Mouse (Mus musculus): Measurements from ENCODE around the gene Gnb1.

Gene Gnb1

DNA sequence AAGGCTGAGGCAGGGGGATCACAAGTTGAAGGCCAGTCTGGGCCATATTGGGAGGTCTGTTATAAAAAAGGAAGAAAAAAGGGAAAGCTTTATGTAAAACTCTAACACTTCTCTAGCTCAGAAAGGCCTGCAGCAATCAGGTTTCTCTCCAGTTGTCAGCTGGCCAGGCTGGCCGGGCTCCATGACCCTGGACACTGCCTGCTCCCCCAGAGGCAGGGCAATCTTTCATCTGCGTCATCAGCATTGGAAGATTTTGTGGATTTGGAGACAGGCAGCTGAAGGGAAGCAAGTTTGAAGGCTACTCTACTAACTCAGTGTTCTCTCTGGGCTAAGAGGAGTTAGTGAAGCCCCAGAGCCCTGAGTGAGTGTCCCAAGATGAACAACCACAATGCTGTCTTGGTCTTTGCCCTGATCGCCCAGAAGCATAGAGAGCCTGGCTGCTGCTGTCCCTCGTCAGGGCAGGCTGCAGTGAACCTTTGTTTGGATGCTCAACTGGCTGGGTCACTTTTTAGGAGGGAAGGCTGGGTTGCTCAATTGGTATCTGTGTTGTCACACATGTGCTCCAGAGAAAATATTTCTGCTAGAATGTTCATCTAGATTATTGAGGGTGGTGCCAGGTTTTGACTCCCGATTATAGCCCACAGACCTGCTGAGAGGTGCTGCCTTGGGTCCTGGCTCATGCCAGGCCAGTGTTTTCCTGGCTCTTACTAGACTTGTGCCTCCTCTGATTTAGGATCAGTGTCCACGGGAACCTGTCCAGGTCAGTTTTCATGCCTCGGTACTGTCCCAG, 87.4 kb downstream of the Gnb1 start:
- ATAC-seq (ENCODE audit: low TSS enrichment): no peak

DNA sequence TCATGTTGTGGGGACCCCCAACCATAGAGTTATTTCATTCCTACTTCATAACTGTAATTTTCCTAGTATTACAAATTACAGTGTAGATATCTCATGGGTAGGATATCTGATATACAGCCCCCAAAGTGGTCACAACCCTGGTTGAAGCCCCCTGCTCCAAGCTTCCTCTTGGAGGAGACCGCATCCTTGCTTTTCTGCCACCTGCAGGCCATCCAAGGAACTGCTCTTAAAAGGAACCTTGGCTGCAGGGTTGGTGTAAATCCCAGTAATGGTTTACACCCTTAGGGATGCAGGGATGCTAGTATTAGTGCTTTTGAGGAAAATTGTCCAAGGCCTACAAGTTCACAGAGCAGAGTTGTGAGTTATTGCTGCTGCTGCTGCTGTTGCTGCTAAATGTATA, 89.3 kb downstream of the Gnb1 start:
- ATAC-seq (ENCODE audit: low TSS enrichment): no peak

DNA sequence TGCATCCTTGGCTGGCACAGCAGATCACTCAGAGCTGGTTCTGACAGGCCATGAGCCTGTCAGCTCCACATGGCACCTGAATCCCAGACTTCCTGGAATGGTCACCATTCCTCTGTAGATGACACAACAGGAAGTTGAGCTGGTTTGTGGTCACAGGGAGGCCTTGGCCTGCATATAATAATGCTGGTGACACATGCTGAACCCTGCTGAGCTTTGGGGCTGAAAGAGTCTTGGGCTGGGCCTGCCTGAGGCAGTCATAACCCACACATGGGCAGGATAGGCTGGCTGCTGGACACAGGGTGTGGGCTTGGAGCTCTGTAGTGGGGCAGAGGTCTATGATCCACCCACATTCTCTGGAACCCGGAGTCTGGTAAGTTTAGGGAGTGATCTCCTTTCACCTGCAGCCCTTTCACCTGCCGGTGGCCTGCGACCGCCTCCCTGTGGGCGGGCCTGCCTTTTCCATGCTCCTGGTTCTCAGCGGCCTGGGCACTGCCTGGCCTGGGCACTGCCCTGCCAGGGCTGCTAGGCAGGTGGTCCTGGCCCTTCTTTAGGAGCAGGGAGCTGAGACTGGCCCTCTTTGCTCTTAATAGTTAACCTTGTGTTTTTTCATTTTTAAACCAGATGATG, 91.2 kb downstream of the Gnb1 start:
- no peak for ATAC-seq (ENCODE audit: low TSS enrichment)

DNA sequence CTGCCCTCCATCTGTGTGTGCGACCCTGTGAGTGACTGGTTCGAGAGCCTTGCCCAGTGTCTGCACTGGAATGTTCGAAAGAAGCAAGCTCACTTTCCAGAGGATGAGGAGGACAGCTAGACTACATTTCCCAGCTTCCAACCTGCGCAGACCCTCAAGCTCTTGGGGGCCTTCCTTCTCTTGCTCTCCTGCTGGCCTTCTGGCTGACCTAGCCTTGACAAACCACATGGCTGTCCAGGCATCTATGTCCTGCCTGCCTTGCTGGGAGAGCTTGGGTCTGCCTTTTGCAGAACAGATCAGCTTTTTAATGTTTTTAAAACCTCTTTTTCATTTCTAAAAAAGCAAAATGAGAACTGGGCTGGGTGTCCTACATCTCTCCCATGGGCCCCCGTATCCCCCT, 98.2 kb downstream of the Gnb1 start:
- ATAC-seq (ENCODE audit: low TSS enrichment): no peak

DNA sequence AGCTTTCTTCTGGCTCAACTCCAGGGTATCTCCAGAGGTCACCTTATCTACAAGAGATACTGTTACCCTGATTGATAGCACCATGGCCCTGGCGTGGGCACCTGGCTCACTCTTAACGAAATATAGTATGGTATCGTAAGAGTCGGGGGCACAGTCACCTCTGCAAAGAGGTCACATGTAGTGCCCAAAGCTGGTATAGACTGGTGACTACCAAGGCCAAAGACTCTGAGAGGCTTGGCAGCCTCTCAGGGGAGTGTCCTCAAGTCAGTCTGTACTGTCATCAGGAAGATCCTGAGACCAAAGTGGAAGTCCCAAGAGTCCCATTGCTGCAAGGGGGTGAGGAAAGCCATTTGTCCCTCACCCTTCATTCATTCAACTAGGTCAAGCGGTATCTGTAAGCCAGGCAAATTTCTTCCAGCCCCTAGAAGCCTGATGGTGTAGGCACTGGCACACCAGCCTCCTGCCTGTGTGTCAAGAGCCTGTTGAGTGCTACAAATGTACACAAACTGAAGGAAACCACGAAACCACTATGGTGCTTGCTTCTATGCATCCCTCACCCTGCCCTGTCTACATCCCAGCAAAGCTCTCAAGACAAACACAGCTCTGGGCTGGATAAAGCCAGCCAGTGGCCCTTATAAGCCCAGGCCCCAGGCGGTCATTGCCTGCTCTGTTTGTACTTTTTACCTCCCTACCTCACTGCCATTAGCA, 100.0 kb downstream of the Gnb1 start:
- ATAC-seq (ENCODE audit: low TSS enrichment): no peak

- no peak for ATAC-seq (ENCODE audit: low TSS enrichment)
Observed at GRCm38 (mm10) chr4:155593780-155594179, 102.6 kb downstream of the Gnb1 start.

DNA sequence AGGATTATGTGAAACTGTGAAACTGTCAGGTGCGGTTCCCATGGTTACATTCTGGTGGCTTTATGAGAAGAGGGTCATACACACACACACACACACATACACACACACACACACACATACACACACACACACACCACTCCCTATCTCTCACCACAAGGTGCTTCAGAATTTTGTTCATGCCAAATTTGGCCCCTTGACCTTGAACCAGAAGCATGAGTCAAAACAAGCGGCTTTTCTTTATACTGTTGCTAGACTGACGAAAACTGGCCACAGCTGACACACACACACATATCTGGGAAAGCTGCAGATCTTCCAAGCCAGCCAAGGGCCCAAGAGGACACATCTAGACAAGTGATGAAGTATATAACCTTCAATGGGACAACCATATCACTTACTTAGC, 104.6 kb downstream of the Gnb1 start:
- ATAC-seq (ENCODE audit: low TSS enrichment): no peak

- no peak for ATAC-seq (ENCODE audit: low TSS enrichment)
Observed at GRCm38 (mm10) chr4:155596606-155597005, 105.4 kb downstream of the Gnb1 start.

DNA sequence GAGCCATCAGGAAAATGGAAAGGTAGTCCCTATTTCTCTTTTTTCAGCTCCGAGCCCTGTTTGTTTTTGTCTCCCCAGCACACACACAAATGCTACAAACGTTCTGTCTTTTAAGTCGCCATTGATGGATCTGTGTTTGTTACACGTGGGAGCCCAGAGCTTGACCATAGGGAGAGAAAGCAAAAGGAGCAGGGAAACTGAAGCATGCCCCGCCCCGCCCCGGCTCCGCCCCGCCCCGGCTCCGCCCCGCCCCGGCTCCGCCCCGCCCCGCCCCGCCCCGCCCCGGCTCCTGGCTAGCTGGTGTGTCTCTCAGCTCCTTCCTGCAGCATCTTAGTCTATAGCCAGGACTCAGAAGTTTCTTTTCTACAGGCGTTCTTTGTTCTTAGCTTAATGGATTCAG, 107.4 kb downstream of the Gnb1 start:
- no peak for ATAC-seq (ENCODE audit: low TSS enrichment)

DNA sequence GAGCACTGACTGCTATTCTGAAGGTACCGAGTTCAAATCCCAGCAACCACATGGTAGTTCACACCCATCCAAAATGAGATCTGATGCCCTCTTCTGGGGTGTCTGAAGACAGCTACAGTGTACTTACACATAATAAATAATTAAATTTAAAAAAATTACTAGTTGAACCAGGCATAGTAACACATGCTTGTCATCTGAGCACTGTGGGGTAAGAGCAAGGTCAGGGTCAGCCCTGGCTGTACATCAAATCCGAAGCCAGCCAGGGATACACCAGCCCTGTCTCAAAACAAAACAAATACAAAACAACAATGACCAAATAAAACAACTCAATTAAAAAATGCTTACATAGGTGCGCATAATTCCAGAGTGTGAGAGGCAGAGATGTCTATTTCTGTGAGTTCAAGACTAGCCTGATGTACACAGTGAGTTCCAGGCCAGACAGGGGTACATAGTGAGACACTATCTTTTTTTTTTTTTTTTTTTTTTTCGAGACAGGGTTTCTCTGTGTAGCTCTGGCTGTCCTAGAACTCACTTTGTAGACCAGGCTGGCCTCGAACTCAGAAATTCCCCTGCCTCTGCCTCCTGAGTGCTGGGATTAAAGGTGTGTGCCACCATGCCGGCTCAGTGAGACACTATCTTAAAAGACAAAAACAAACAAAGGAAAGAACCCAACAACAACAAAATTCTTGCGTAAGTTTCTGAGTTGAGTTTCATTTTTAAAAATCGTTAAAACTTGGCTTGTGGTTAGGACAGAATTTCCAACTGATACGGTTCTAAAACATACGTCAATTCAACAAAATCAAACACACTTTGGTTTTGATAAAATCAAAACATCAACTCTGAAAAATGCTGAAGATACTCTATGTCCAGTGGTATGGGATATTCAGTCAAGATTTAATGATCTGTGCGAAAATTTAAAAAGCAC, 109.0 kb downstream of the Gnb1 start:
- ATAC-seq (ENCODE audit: low TSS enrichment): no peak

DNA sequence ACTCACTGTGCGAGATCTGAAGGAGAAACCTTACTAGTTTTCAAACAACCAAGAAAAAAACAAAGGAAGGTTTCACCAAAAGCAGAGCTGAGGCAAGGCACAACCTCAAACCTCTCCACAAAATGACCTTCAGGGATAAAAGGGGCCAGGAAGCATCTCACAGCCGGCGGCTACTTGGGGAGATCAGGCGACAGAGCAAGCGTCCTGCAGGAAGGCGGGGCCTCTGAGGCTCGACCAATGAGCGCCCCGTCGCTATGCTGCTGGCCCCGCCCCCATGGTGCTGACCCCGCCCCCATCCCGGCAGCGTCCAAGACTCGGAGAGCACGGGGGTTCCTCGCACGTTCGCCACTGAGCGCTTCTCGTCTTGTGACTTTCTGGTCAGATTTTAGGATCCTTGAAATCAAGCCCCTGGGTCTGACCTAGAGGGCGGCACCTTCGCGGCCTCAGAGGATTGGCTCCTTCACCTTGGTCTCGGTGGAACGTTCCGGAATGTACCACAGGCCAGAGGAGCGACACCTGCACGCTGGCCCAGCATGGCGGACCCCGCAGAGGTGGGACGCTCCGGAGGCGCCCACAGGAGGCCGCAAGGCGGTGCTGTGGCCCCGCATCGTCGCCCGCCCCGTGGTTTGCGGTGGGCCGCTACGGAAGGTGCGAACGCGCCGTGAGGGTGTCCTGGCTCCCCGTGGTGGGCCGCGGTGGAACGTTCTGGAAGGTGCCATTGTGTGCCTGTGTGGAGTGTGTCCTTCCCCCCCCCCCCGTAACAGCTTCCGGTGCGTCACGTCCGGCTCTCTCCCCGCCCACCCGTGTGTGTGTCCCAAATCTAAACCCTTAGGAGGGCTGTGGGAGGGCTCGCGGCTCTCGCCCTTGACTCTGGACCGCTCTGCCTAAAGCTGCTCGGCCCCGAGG, 110.2 kb downstream of the Gnb1 start, which contains the start of gene Slc35e2:
TSS of gene Slc35e2 (plus strand) at position 326 of the 906 bp plus-strand sequence.
- ATAC-seq (ENCODE audit: low TSS enrichment): peak; percentile 88

- ATAC-seq (ENCODE audit: low TSS enrichment): peak; percentile 27; the same call in 1 of the 2 replicates
Observed at GRCm38 (mm10) chr4:155601997-155602456, 110.9 kb downstream of the Gnb1 start.

DNA sequence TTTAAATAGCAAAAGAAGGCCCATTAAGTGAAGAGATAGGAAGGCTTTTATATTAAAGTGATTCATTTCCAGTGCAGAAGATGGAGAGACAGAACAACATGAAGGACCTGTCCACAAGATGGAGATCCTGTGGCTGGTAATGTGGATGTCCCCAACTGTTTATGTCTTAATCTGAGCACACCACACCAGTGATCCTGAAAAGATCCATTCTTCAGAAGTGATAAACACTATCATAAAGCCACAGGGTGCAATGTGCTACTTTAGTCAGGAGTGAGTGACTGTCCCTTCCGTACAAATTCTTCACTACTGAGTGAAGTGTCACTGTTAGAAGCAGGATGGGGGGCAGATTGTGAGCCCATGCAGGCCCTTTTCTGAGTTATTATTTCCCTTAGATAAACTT, 111.6 kb downstream of the Gnb1 start:
- ATAC-seq (ENCODE audit: low TSS enrichment): no peak

- no peak for ATAC-seq (ENCODE audit: low TSS enrichment)
Observed at GRCm38 (mm10) chr4:155603801-155604200, 112.6 kb downstream of the Gnb1 start.

DNA sequence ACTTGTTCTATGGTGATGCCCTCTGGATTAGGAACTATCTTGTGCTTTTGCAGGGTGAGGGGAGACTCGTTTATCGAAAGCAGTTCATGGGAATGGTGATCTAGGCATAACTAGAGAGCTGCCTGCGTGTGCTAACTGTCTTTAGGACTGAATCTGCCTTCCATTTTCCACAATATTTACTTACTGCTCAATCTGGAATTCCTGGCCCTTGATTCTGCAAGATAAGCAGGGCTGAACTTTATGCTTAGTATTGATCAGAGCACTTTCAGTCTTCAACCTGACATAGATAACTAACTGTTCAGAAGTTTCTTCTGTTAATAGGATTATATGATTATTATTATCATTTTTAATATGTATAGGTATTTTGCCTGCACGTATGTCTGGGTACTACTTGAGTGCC, 114.0 kb downstream of the Gnb1 start:
- no peak for ATAC-seq (ENCODE audit: low TSS enrichment)

DNA sequence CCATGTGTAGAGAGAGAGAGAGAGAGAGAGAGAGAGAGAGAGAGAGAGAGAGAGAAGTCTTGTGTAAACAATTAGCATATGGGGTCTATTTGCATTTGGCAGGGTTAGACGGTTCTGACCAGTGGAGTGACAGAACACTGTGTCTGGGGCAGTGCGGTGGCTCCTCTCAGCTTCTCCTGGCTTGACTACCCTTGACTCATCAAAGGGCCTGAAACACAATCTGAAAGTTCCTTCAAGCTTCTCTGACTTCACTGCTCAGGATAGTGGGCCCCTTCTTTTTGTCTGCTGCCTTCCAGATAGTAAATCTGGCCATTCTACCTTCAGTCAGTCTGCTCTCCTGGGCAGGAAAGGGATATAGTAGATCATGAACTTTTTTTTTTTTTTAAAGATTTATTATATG, 115.7 kb downstream of the Gnb1 start:
- no peak for ATAC-seq (ENCODE audit: low TSS enrichment)
